Mouse (Mus musculus) layer of hippocampus, adult 8-10 months (tissue): ENCODE results near the gene Dido1. TPM values are rescaled to one million over a fixed set of nuclear protein-coding genes. Genes with fewer than 3 reads are reported as not detected.

Source experiments
- DNase-seq, 2 experiments: peaks; one replicate each; pipeline ENCODE4 v3.0.0; 2022; ENCODE audit warnings: low spot score in 2 of 2
- total RNA-seq, 4 experiments: library from RNA; stranded (reverse); gene quantifications; 2 replicates each; pipeline ENCODE4 v1.2.4; 2022

Gene Dido1
- 10 to 100 TPM; 55.2 to 63.2 (median 60.2) TPM for total RNA-seq

- peak; percentile 93 to 95 for DNase-seq
These were observed at the start of gene Dido1, which contains the start of gene Gid8 for GRCm38 (mm10) chr2:180709923-180710272. Gene Dido1, minus strand, starts transcription at chr2:180709999. Gene Gid8, plus strand, starts transcription at chr2:180710117.

GRCm38 (mm10) chr2:180758513-180759263 is 48.9 kb upstream of the Dido1 start:
- DNase-seq: no peak

- DNase-seq: no peak
These were observed 47.0 kb upstream of the Dido1 start for GRCm38 (mm10) chr2:180756786-180757185.

GRCm38 (mm10) chr2:180755896-180756295 is 46.1 kb upstream of the Dido1 start:
- DNase-seq: no peak

- no peak for DNase-seq
These were observed 45.3 kb upstream of the Dido1 start for GRCm38 (mm10) chr2:180754976-180755688.

- DNase-seq: no peak
These were observed 39.1 kb upstream of the Dido1 start for GRCm38 (mm10) chr2:180748904-180749303.

- DNase-seq: no peak
These were observed 36.9 kb upstream of the Dido1 start for GRCm38 (mm10) chr2:180746569-180747192.

GRCm38 (mm10) chr2:180745248-180745927 is 35.6 kb upstream of the Dido1 start:
- peak; percentile 52 to 85 for DNase-seq

- DNase-seq: no peak
These were observed 33.5 kb upstream of the Dido1 start for GRCm38 (mm10) chr2:180743321-180743720.

GRCm38 (mm10) chr2:180742820-180743219 is 33.0 kb upstream of the Dido1 start:
- DNase-seq: no peak

- DNase-seq: no peak
These were observed 31.6 kb upstream of the Dido1 start for GRCm38 (mm10) chr2:180741421-180741820.

- no peak for DNase-seq
These were observed 30.6 kb upstream of the Dido1 start for GRCm38 (mm10) chr2:180740349-180740748.

- no peak for DNase-seq
These were observed 28.2 kb upstream of the Dido1 start for GRCm38 (mm10) chr2:180737984-180738383.

GRCm38 (mm10) chr2:180735232-180735631 is 25.4 kb upstream of the Dido1 start:
- no peak for DNase-seq

- no peak for DNase-seq
These were observed 22.2 kb upstream of the Dido1 start for GRCm38 (mm10) chr2:180731984-180732383.

GRCm38 (mm10) chr2:180731036-180731435 is 21.2 kb upstream of the Dido1 start:
- no peak for DNase-seq

GRCm38 (mm10) chr2:180727613-180728021 is 17.8 kb upstream of the Dido1 start:
- DNase-seq: no peak

GRCm38 (mm10) chr2:180726658-180727442 is 17.1 kb upstream of the Dido1 start:
- DNase-seq: no peak

- DNase-seq: no peak
These were observed 16.2 kb upstream of the Dido1 start for GRCm38 (mm10) chr2:180725856-180726629.

- DNase-seq: no peak
These were observed 15.6 kb upstream of the Dido1 start for GRCm38 (mm10) chr2:180725414-180725778.
